ENCODE assay signal across 27 mouse cellular contexts in the genomic region with DNA sequence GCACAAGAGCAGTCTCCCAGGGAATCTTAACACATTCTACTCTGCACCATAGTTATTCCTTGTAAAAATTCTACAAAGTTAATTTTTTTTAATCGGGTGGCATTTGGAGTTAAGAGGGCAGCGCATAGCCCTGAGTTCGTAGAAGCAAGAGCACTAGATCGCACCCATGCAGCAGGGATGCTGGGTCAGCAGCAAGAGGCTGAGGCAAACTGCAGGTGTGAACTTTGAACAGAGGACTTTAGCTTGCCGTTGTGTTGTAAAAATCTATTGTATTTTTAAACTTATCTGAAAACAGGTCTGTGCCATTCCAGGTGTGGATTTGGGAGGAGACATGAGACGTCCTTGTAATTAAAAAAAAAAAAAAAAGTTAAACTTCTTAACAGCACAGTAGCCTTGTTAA.
DNase-seq lines count a peak whose midpoint lies in the region; ATAC-seq and TF ChIP-seq lines count a peak whose summit lies in the region.
"Had no signal": no experiment of that assay in that cellular context is flagged by ENCODE, and none has a peak within 500 bp of the region (broad histone marks: within the 10 kb centered on the region; RNA-seq: fewer than 3 reads in every experiment).

No protein-coding gene starts in this region.

- H3K4me3 ChIP-seq in kidney, adult 2 months (ENCODE audit: insufficient read depth, low read depth, low read length): no peak overlapping the region
- no peak overlapping the region for H3K4me3 ChIP-seq in kidney, embryonic 15.5 days (replicated peaks)
- H3K4me3 ChIP-seq in intestine, embryonic 16.5 days (ENCODE audit: low read length): no peak overlapping the region
- H3K4me3 ChIP-seq: embryonic facial prominence, embryonic 12.5 days; embryonic facial prominence, embryonic 15.5 days; gastrocnemius, adult 2 months; heart, embryonic 12.5 days; heart, embryonic 15.5 days had no signal

- WGBS in kidney, adult 2 months: 67% methylated on average over 6 of the region's 6 CpGs
- 89% methylated on average over 6 of the region's 6 CpGs for WGBS in kidney, embryonic 15.5 days
- 79% methylated on average over 6 of the region's 6 CpGs for WGBS in intestine, embryonic 16.5 days

- DNase-seq in kidney, adult 2 months: peak; percentile 36
- DNase-seq in kidney, postnatal 10 days: no peak
- DNase-seq in kidney, postnatal 14 days: peak; percentile 2
- peak; percentile 3 for DNase-seq in yolk sac, embryonic 10.5 days (ENCODE audit: low spot score)
- DNase-seq in spleen, postnatal 14 days (ENCODE audit: low spot score in 2 of 2): no peak
- DNase-seq: adrenal gland, postnatal 10 days; B cell, adult 2 months; cerebellum, adult 11 months; cerebellum, adult 2 months; cerebellum, adult 9-11 months; cerebellum, postnatal 25 days; forebrain, postnatal 0 days; gastrocnemius, adult 2 months; heart, adult 11 months; heart, postnatal 10 days; heart, postnatal 36 days had no signal

- ATAC-seq in kidney, embryonic 15.5 days (replicated peaks; ENCODE audit: low FRiP score): no peak
- peak; percentile 71 for ATAC-seq in intestine, embryonic 16.5 days
- ATAC-seq: forebrain, embryonic 14.5 days; forebrain, postnatal 0 days; Patski had no signal

- TF ChIP-seq CTCF in kidney, adult 2 months (conservative IDR thresholded peaks at IDR 0.05; ENCODE audit: insufficient read depth, insufficient read length, low read depth, low read length): no peak

- TF ChIP-seq POLR2A in kidney, adult 2 months (IDR thresholded peaks at IDR 0.05; ENCODE audit: low read depth, low read length): no peak

- no peaks in the 10 kb centered on the region for H3K27me3 ChIP-seq in kidney, adult 2 months (replicated peaks; ENCODE audit: control insufficient read depth, insufficient read depth, low read length)
- H3K27me3 ChIP-seq in kidney, embryonic 15.5 days: no peaks in the 10 kb centered on the region
- H3K27me3 ChIP-seq in intestine, embryonic 16.5 days (replicated peaks; ENCODE audit: control insufficient read depth, insufficient read depth, low read length): no peaks in the 10 kb centered on the region
- H3K27me3 ChIP-seq: CH12.LX; embryonic facial prominence, embryonic 12.5 days; embryonic facial prominence, embryonic 15.5 days; heart, embryonic 12.5 days; heart, embryonic 15.5 days had no signal

- H3K9ac ChIP-seq in kidney, embryonic 15.5 days: no peak overlapping the region
- no peak overlapping the region for H3K9ac ChIP-seq in intestine, embryonic 16.5 days (ENCODE audit: low read depth, low read length)
- H3K9ac ChIP-seq: embryonic facial prominence, embryonic 12.5 days; embryonic facial prominence, embryonic 15.5 days; forebrain, postnatal 0 days; heart, embryonic 12.5 days; heart, embryonic 15.5 days; hindbrain, embryonic 14.5 days had no signal

- no peaks in the 10 kb centered on the region for H3K9me3 ChIP-seq in kidney, embryonic 15.5 days (replicated peaks)
- no peaks in the 10 kb centered on the region for H3K9me3 ChIP-seq in intestine, embryonic 16.5 days (ENCODE audit: control insufficient read depth, low read length)
- H3K9me3 ChIP-seq: embryonic facial prominence, embryonic 12.5 days; embryonic facial prominence, embryonic 15.5 days; heart, embryonic 12.5 days; heart, embryonic 15.5 days had no signal

- H3K27ac ChIP-seq in kidney, adult 2 months (ENCODE audit: insufficient read depth, low read depth, low read length): no peak overlapping the region
- H3K27ac ChIP-seq in kidney, embryonic 15.5 days: no peak overlapping the region
- H3K27ac ChIP-seq in intestine, embryonic 16.5 days (ENCODE audit: low read length): no peak overlapping the region
- H3K27ac ChIP-seq: embryonic facial prominence, embryonic 12.5 days; embryonic facial prominence, embryonic 15.5 days; gastrocnemius, adult 2 months; heart, embryonic 15.5 days; hindbrain, embryonic 14.5 days had no signal

- no peak overlapping the region for H3K4me2 ChIP-seq in kidney, embryonic 15.5 days
- H3K4me2 ChIP-seq in intestine, embryonic 16.5 days (ENCODE audit: low read depth, low read length): no peak overlapping the region
- H3K4me2 ChIP-seq: embryonic facial prominence, embryonic 12.5 days; embryonic facial prominence, embryonic 15.5 days; heart, embryonic 12.5 days; heart, embryonic 15.5 days; hindbrain, embryonic 14.5 days had no signal

- no peaks in the 10 kb centered on the region for H3K4me1 ChIP-seq in kidney, adult 2 months (ENCODE audit: control insufficient read depth, insufficient read depth, low read length)
- H3K4me1 ChIP-seq in kidney, embryonic 15.5 days: no peaks in the 10 kb centered on the region
- no peaks in the 10 kb centered on the region for H3K4me1 ChIP-seq in intestine, embryonic 16.5 days (ENCODE audit: control insufficient read depth, insufficient read depth, low read length)
- H3K4me1 ChIP-seq: embryonic facial prominence, embryonic 12.5 days; embryonic facial prominence, embryonic 15.5 days; heart, embryonic 12.5 days; heart, embryonic 15.5 days had no signal

- H3K36me3 ChIP-seq in kidney, adult 2 months (ENCODE audit: control insufficient read depth, insufficient read depth, low read length): no peaks in the 10 kb centered on the region; the same call in none of the 2 replicates
- H3K36me3 ChIP-seq in kidney, embryonic 15.5 days: no peaks in the 10 kb centered on the region
- no peaks in the 10 kb centered on the region for H3K36me3 ChIP-seq in intestine, embryonic 16.5 days (ENCODE audit: control insufficient read depth, insufficient read depth, low read length)
- H3K36me3 ChIP-seq: embryonic facial prominence, embryonic 12.5 days; embryonic facial prominence, embryonic 15.5 days; G1E; heart, embryonic 12.5 days; heart, embryonic 15.5 days had no signal

Comparison
In these comparisons a context has a peak if more than half of its experiments do, and no peak if none do; other contexts are left out.
1. DNase-seq: peak in kidney, adult 2 months (single experiment), kidney, postnatal 14 days (single experiment) and yolk sac, embryonic 10.5 days (single experiment); none in kidney, postnatal 10 days (single experiment) and spleen, postnatal 14 days (0 of 2).